Mouse (Mus musculus) bone marrow, adult 2 months (tissue): ENCODE results near the gene Il31. TPM values are rescaled to one million over a fixed set of nuclear protein-coding genes. Genes with fewer than 3 reads are reported as not detected.

Source experiments
- H3K27ac ChIP-seq: fragments of 200-500 bp; 2 replicates; pipeline ENCODE4 v1.5.1; 2012; ENCODE audit warnings: low read depth, mild to moderate bottlenecking, control low read depth, inconsistent platforms, low read length; ENCODE audit not compliant: control insufficient read depth, poor library complexity, insufficient read depth
- H3K4me1 ChIP-seq: fragments of 200-500 bp; 2 replicates; pipeline ENCODE4 v1.6.1; 2011; ENCODE audit warnings: low read length; ENCODE audit not compliant: control insufficient read depth, insufficient read depth
- H3K4me3 ChIP-seq: fragments of 200-500 bp; replicated peaks from 2 replicates; pipeline ENCODE3; 2011; ENCODE audit warnings: mild to moderate bottlenecking, low read depth, low read length, control low read depth; ENCODE audit not compliant: control insufficient read depth
- CTCF ChIP-seq: fragments of 200-500 bp; IDR thresholded peaks from 2 replicates; pipeline ENCODE4 v1.5.1; 2011; ENCODE audit warnings: low read length, control low read depth; ENCODE audit not compliant: control insufficient read depth, insufficient read depth
- POLR2A ChIP-seq: fragments of 200-500 bp; IDR thresholded peaks from 2 replicates; pipeline ENCODE4 v1.6.1; 2011; ENCODE audit warnings: low read depth, mild to moderate bottlenecking, control low read depth, low read length, borderline replicate concordance; ENCODE audit not compliant: control insufficient read depth
- WGBS: fragments of 180-500 bp; shearing (Covaris S2); methylation state at CpG from one replicate; pipeline ENCODE4 v1.1.7; 2018; 5-methylcytosine and 5-hydroxymethylcytosine counted together
- polyA plus RNA-seq: library from polyadenylated mRNA; stranded (reverse); fragments of >200 nt; gene quantifications from 2 replicates; pipeline ENCODE4 v1.2.4, GENCODE M21; 2011; ENCODE audit warnings: low replicate concordance; ENCODE audit not compliant: missing spikeins, insufficient read depth, insufficient read length

The Il31 gene
- polyA plus RNA-seq, result 1.8 TPM in 1 of 2 replicates, not detected in the other

DNA sequence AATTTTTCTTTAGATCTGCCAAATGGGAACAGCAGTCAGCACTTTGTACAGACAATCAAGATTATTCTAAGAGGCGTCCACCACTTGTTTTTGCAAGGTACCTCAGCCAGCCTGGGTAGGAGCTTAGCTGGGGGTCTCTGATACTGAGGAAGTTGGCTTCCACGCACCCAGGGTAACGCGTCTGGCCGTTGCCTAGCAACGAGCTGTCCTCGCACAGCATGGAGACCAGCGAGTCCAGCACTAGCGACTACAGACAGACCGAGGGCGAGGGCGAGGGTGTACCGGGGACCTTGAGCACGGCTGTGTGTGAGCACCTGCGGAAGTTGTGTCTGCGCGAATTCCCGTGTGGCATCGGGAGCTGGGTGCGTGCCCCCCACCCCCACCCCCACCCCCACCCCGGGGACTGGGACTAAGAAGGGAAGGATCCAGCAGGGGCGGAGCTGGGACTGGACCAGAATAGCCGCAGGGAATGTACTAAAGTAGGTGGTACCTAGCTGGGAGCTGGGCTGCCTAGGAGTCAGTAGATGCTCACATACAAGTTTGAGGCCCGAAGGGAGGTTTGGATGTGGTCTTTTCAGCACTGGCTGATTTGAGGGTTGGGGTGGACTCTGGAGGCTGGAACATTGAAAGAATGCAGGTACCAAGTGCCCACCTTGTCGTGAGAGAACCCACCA, at the start of gene Il31, which contains the start of gene Lrrc43:
Il31 (minus strand) TSS at position 378 of the 674 bp plus-strand sequence.
Lrrc43 (plus strand) TSS at position 194 of the 674 bp plus-strand sequence.
- TF ChIP-seq CTCF, result no peak
- 0 out of 2 replicates have a peak, but pooled peaks have one; percentile 17 for TF ChIP-seq POLR2A
- WGBS, result 16% methylated on average over 25 of the region's 25 CpGs

DNA sequence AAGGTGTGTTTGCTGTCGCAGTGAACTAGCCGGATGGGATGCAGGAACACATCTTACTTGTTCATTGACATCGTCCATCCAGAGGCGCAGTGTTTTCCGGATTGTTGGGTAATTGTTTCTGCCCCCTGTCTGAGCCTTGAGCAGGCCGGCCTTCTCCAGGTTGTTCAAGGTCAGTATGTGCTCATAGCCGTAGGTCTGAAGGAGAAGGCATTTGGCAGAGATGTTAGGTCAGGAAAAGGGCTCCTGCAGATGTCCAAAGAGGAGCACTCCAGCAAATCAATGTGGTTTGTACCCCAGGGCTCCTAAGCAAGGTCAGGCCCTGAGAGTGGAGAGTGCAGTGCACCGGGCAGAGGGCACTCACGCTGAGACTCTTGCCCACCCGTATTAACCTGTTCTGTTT, 44.5 kb upstream of the Il31 start:
- TF ChIP-seq POLR2A, result no peak
- TF ChIP-seq CTCF, result no peak
- Histone ChIP-seq H3K4me1 (no peaks in the 10 kb centered on the region), H3K27ac (no peak overlapping the region), H3K4me3 (no peak overlapping the region)
- WGBS, result 94% methylated on average over 10 of the region's 10 CpGs

More for the DNA sequence above, at the start of gene Il31, which contains the start of gene Lrrc43:
- Histone ChIP-seq H3K4me3 (no peak within 1 kb of the TSS), H3K4me1 (no peaks in the 10 kb centered on the region), H3K27ac (no peak within 1 kb of the TSS)

- Histone ChIP-seq H3K27ac (no peak overlapping the region), H3K4me3 (no peak overlapping the region), H3K4me1 (no peaks in the 10 kb centered on the region)
- 90% methylated on average over 8 of the region's 8 CpGs for WGBS
- TF ChIP-seq CTCF, result no peak
- no peak for TF ChIP-seq POLR2A
Observed at GRCm38 (mm10) chr5:123530056-123530455, 40.8 kb upstream of the Il31 start.

GRCm38 (mm10) chr5:123528641-123529040, 39.4 kb upstream of the Il31 start:
- Histone ChIP-seq H3K27ac (no peak overlapping the region), H3K4me1 (peaks cover 2% of the 10 kb centered on the region), H3K4me3 (no peak overlapping the region)
- TF ChIP-seq CTCF, result no peak
- 83% methylated on average over 7 of the region's 7 CpGs for WGBS

DNA sequence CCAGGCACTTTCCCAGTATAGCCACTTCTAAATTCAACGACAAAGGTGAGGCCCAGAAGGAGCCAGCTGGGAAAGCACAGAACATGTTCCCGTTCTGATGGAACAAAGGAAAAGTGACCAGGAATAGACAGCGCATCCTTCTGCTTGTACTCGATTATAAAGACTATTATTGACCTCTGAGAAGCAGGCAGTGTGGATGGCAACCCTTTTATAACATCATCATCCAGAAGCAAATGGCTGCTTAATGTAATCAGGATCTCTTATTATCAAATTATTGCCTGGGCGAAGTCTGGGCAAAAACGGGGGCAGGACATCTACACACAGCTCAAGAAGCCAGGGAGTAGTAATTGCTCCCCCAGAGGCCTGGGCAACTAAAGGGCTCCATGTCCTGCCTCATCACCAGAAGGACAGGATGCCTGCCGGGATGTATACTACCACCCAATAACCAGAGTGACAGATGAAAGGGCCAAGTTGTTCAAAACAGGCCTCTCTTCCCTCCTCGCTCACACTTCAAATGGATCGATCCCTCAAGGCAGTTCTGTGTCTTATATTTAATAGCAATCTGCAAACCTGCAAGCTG, 36.7 kb upstream of the Il31 start:
- peaks cover 2% of the 10 kb centered on the region for H3K4me1 ChIP-seq

DNA sequence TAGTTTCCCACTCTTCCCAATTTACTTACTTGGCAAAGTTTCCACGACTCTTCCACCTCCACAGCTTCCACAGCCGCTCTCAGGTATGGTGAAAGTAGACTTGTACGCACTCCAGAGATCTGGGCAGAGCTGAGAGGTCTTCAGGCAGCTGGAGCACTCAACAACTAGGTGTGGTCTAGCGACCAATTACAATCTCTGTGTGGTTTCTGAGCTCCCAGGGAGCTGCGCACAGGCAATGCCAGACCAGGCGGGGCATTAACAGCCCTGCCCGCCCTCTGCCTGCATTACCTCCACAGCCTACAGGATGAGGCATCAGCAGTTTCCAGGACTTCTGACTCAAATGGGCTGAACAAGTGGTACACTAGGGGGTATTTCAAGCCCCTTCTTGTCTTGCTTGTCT, 36.0 kb upstream of the Il31 start, which contains the start of gene Gm49027:
Gm49027 (minus strand) TSS at position 208 of the 400 bp plus-strand sequence.
- TF ChIP-seq POLR2A (no peak), CTCF (no peak)
- peak within 1 kb of the TSS; percentile 95 for H3K4me3 ChIP-seq
- peaks cover 2% of the 10 kb centered on the region for H3K4me1 ChIP-seq
- H3K27ac ChIP-seq, result no peak within 1 kb of the TSS; the same call in 1 of the 2 replicates
- WGBS, result 81% methylated on average over 7 of the region's 7 CpGs

More for the DNA sequence above, 36.7 kb upstream of the Il31 start:
- H3K27ac ChIP-seq, result no peak overlapping the region
- WGBS, result 89% methylated on average over 9 of the region's 9 CpGs
- TF ChIP-seq CTCF, result no peak
- no peak for TF ChIP-seq POLR2A
- no peak overlapping the region for H3K4me3 ChIP-seq

GRCm38 (mm10) chr5:123524393-123524750, 35.1 kb upstream of the Il31 start:
- under 1% methylated on average over 25 of the region's 27 CpGs for whole genome bisulfite sequencing
- peaks cover 2% of the 10 kb centered on the region for H3K4me1 ChIP-seq
- H3K4me3 ChIP-seq, result peak overlapping the region; percentile 95

GRCm38 (mm10) chr5:123523692-123524392, 34.6 kb upstream of the Il31 start, which contains the start of gene Diablo:
Gene Diablo (minus strand): TSS chr5:123524176.
- peaks cover 2% of the 10 kb centered on the region for H3K4me1 ChIP-seq
- H3K27ac ChIP-seq, result peak within 1 kb of the TSS; percentile 75
- peak; percentile 91; the same call in 1 of the 2 replicates for TF ChIP-seq POLR2A
- no peak for TF ChIP-seq CTCF
- peak within 1 kb of the TSS; percentile 95 for H3K4me3 ChIP-seq
- WGBS, result under 1% methylated on average over 82 of the region's 82 CpGs

More at GRCm38 (mm10) chr5:123524393-123524750, 35.1 kb upstream of the Il31 start:
- H3K27ac ChIP-seq, result peak overlapping the region; percentile 75
- TF ChIP-seq POLR2A, result no peak
- peak; percentile 5; the same call in 1 of the 2 replicates for TF ChIP-seq CTCF
